Mouse (Mus musculus) CH12.LX (cell line): ENCODE data around the gene Iyd. TPM values are rescaled to one million over a fixed set of nuclear protein-coding genes. Genes with fewer than 3 reads are reported as not detected.

ENCODE experiments used
- DNase-seq: peaks from one replicate; pipeline ENCODE4 v3.0.0-alpha.2; 2013; ENCODE audit errors: extremely low read depth
- H3K27ac ChIP-seq: 2 replicates; pipeline ENCODE4 v1.5.1; 2012; ENCODE audit warnings: low read depth, mild to moderate bottlenecking, control low read depth, moderate library complexity; ENCODE audit not compliant: insufficient read depth
- H3K27me3 ChIP-seq: replicated peaks from 2 replicates; pipeline ENCODE3; 2012; ENCODE audit warnings: inconsistent platforms
- H3K36me3 ChIP-seq, 2 experiments: replicated peaks in 1 of 2; 2 replicates each; pipeline versions ENCODE3 to v1.6.1; 2012; ENCODE audit warnings: inconsistent platforms in 1 of 2, low read length in 1 of 2, mild to moderate bottlenecking in 1 of 2, mixed read lengths in 1 of 2, moderate library complexity in 1 of 2; ENCODE audit not compliant: control insufficient read depth in 1 of 2, insufficient read depth in 1 of 2
- H3K4me1 ChIP-seq, 2 experiments: 2 replicates each; pipeline ENCODE4 v1.6.1; 2012; ENCODE audit warnings: inconsistent platforms in 1 of 2, moderate library complexity in 1 of 2; ENCODE audit not compliant: insufficient read depth in 2 of 2, control insufficient read depth in 1 of 2
- H3K4me2 ChIP-seq: 2 replicates; pipeline ENCODE4 v1.6.1; 2012; ENCODE audit warnings: low read depth, mild to moderate bottlenecking, control low read depth; ENCODE audit not compliant: poor library complexity, insufficient read depth, severe bottlenecking
- H3K4me3 ChIP-seq, 3 experiments: fragments of 150-350 bp in 1 of 3; sonication (generic) in 1 of 3; replicated peaks in 1 of 3; 2 replicates each; pipeline versions ENCODE3 to v1.5.1; 2011 to 2012; ENCODE audit warnings: low read depth in 2 of 3, low read length in 2 of 3, mild to moderate bottlenecking in 2 of 3, moderate library complexity in 2 of 3, control low read depth in 1 of 3, improper control_type of control experiment in 1 of 3, inconsistent platforms in 1 of 3, mixed read lengths in 1 of 3; ENCODE audit not compliant: poor library complexity in 1 of 3
- H3K79me2 ChIP-seq: replicated peaks from 2 replicates; pipeline ENCODE4 v1.6.1; 2012; ENCODE audit warnings: mild to moderate bottlenecking, moderate library complexity; ENCODE audit not compliant: control insufficient read depth, poor library complexity, insufficient read depth, severe bottlenecking; ENCODE audit errors: extremely low read depth
- H3K9ac ChIP-seq: 2 replicates; pipeline ENCODE4 v1.6.1; 2012; ENCODE audit warnings: low read depth, mild to moderate bottlenecking, control low read depth, moderate library complexity; ENCODE audit not compliant: insufficient read depth
- H3K9me3 ChIP-seq: replicated peaks from 2 replicates; pipeline ENCODE3; 2012; ENCODE audit warnings: low read length, inconsistent platforms, mixed read lengths
- BHLHE40 ChIP-seq: IDR thresholded peaks from 2 replicates; pipeline ENCODE4 v1.6.1; 2011; ENCODE audit warnings: mild to moderate bottlenecking, low read depth, low read length, improper control_type of control experiment
- CHD1 ChIP-seq: IDR thresholded peaks from 2 replicates; pipeline ENCODE4 v1.6.1; 2012; ENCODE audit warnings: low read depth, low read length, improper control_type of control experiment, inconsistent platforms
- CHD2 ChIP-seq: IDR thresholded peaks from 2 replicates; pipeline ENCODE4 v1.6.1; 2011; ENCODE audit warnings: low read length, improper control_type of control experiment
- CTCF ChIP-seq, 2 experiments: IDR thresholded peaks in 1 of 2; conservative IDR thresholded peaks in 1 of 2; 2 replicates each; pipeline ENCODE4 v1.5.1; 2011 to 2012; ENCODE audit warnings: low read depth in 2 of 2, low read length in 2 of 2, improper control_type of control experiment in 1 of 2, inconsistent platforms in 1 of 2, mild to moderate bottlenecking in 1 of 2, moderate library complexity in 1 of 2
- E2F4 ChIP-seq: IDR thresholded peaks from 2 replicates; pipeline ENCODE4 v1.6.1; 2011; ENCODE audit warnings: low read depth, low read length, improper control_type of control experiment; ENCODE audit not compliant: insufficient replicate concordance
- ELF1 ChIP-seq: IDR thresholded peaks from 2 replicates; pipeline ENCODE4 v1.6.1; 2014; ENCODE audit warnings: low read depth, mild to moderate bottlenecking, inconsistent platforms, low read length, improper control_type of control experiment
- EP300 ChIP-seq: IDR thresholded peaks from 2 replicates; pipeline ENCODE4 v1.6.1; 2011; ENCODE audit warnings: low read length, improper control_type of control experiment
- IRF4 ChIP-seq: IDR thresholded peaks from 2 replicates; pipeline ENCODE4 v1.6.1; 2014; ENCODE audit warnings: low read depth, mild to moderate bottlenecking, inconsistent platforms, low read length, improper control_type of control experiment
- JUN ChIP-seq: IDR thresholded peaks from 2 replicates; pipeline ENCODE4 v1.6.1; 2011; ENCODE audit warnings: low read depth, mild to moderate bottlenecking, low read length, improper control_type of control experiment, moderate library complexity; ENCODE audit not compliant: insufficient read depth
- KAT2A ChIP-seq: IDR thresholded peaks from 2 replicates; pipeline ENCODE4 v1.6.1; 2012; ENCODE audit warnings: low read length, improper control_type of control experiment, inconsistent platforms; ENCODE audit not compliant: insufficient replicate concordance
- MAFK ChIP-seq: IDR thresholded peaks from 2 replicates; pipeline ENCODE4 v1.6.1; 2011; ENCODE audit warnings: low read length, improper control_type of control experiment; ENCODE audit not compliant: insufficient replicate concordance
- MEF2A ChIP-seq: IDR thresholded peaks from 2 replicates; pipeline ENCODE4 v1.6.1; 2014; ENCODE audit warnings: low read depth, mild to moderate bottlenecking, inconsistent platforms, low read length, improper control_type of control experiment, borderline replicate concordance
- MYC ChIP-seq: IDR thresholded peaks from 2 replicates; pipeline ENCODE4 v1.6.1; 2011; ENCODE audit warnings: low read depth, mild to moderate bottlenecking, improper control_type of control experiment, low read length
- NELFE ChIP-seq: IDR thresholded peaks from 2 replicates; pipeline ENCODE4 v1.6.1; 2011; ENCODE audit warnings: low read depth, low read length, improper control_type of control experiment
- POLR2AphosphoS2 ChIP-seq: IDR thresholded peaks from 2 replicates; pipeline ENCODE4 v1.6.1; 2011; ENCODE audit warnings: low read depth, low read length, improper control_type of control experiment
- RAD21 ChIP-seq: IDR thresholded peaks from 2 replicates; pipeline ENCODE4 v1.6.1; 2011; ENCODE audit warnings: low read depth, mild to moderate bottlenecking, low read length, improper control_type of control experiment, moderate library complexity
- RCOR1 ChIP-seq: conservative IDR thresholded peaks from 2 replicates; pipeline ENCODE4 v1.6.1; 2012; ENCODE audit warnings: low read depth, mild to moderate bottlenecking, inconsistent platforms, low read length, improper control_type of control experiment
- TBP ChIP-seq: conservative IDR thresholded peaks from 2 replicates; pipeline ENCODE4 v1.6.1; 2011; ENCODE audit warnings: low read depth, low read length, improper control_type of control experiment
- UBTF ChIP-seq: IDR thresholded peaks from 2 replicates; pipeline ENCODE4 v1.6.1; 2012; ENCODE audit warnings: low read depth, mild to moderate bottlenecking, inconsistent platforms, low read length, improper control_type of control experiment, moderate library complexity
- USF1 ChIP-seq: IDR thresholded peaks from 2 replicates; pipeline ENCODE4 v1.6.1; 2014; ENCODE audit warnings: low read depth, mild to moderate bottlenecking, inconsistent platforms, low read length, improper control_type of control experiment
- ZKSCAN1 ChIP-seq: IDR thresholded peaks from 2 replicates; pipeline ENCODE4 v1.6.1; 2012; ENCODE audit warnings: low read depth, inconsistent platforms, low read length, improper control_type of control experiment, borderline replicate concordance
- ZMIZ1 ChIP-seq: IDR thresholded peaks from 2 replicates; pipeline ENCODE4 v1.6.1; 2012; ENCODE audit warnings: low read depth, mild to moderate bottlenecking, inconsistent platforms, low read length, improper control_type of control experiment
- dilution Hi-C: fragments of 300-500 bp; cut with MboI; formaldehyde crosslinking; loops from 2 replicates; pipeline ENCODE4 v1.14.3; 2020; ENCODE audit warnings: low sequenced_read_pairs; ENCODE audit not compliant: extremely low pct_unique_long_range_greater_than_20kb, extremely low pct_ligation_motif_present
- in situ Hi-C: fragments of 300-500 bp; cut with MboI; formaldehyde crosslinking; loops from 3 replicates; pipeline ENCODE4 v1.14.3; 2019; ENCODE audit warnings: low sequenced_read_pairs, low pct_ligation_motif_present, low pct_unique_long_range_greater_than_20kb, mixed read lengths
- polyA plus RNA-seq: library from polyadenylated mRNA; unstranded; fragments of >175 nt; gene quantifications from 2 replicates; pipeline ENCODE4 v1.2.1, GENCODE M21; 2012; ENCODE audit warnings: low read depth; ENCODE audit not compliant: insufficient read length
- total RNA-seq, 2 experiments: library from RNA; depleted of rRNA; stranded (reverse); fragments of 300-350 nt in 1 of 2; fragments of >200 nt in 1 of 2; gene quantifications; 2 replicates each; pipeline ENCODE4 v1.2.3; 2012 to 2014

The Iyd gene
- total and polyA plus RNA-seq, 3 experiments, result not detected

GRCm38 (mm10) chr10:3556538-3556937 is 16.5 kb downstream of the Iyd start:
- no peak overlapping the region for H3K4me3 ChIP-seq
- no peak overlapping the region for H3K4me2 ChIP-seq
- in situ Hi-C loops, result no loop called here
- H3K36me3 ChIP-seq, result no peaks in the 10 kb centered on the region
- dilution Hi-C loops, result no loop called here
- H3K9ac ChIP-seq, result no peak overlapping the region
- H3K79me2 ChIP-seq, result no peaks in the 10 kb centered on the region
- no peaks in the 10 kb centered on the region for H3K9me3 ChIP-seq
- DNase-seq, result no peak
- H3K27ac ChIP-seq, result no peak overlapping the region
- no peak for TF ChIP-seq NELFE
- no peak for TF ChIP-seq ELF1
- TF ChIP-seq RCOR1, result no peak
- TF ChIP-seq MYC, result no peak
- TF ChIP-seq CTCF (conservative IDR thresholded peaks at IDR 0.05 in 1 of 2, IDR thresholded peaks at IDR 0.05 in 1 of 2; ENCODE audit: low read depth in 2 of 2, low read length in 2 of 2), result no peak
- no peak for TF ChIP-seq KAT2A
- TF ChIP-seq CHD2, result no peak
- TF ChIP-seq TBP, result no peak
- TF ChIP-seq IRF4, result no peak
- TF ChIP-seq EP300, result no peak
- TF ChIP-seq USF1, result no peak
- no peaks in the 10 kb centered on the region for H3K27me3 ChIP-seq
- no peaks in the 10 kb centered on the region for H3K4me1 ChIP-seq

GRCm38 (mm10) chr10:3559136-3559535 is 19.1 kb downstream of the Iyd start:
- Histone ChIP-seq H3K36me3 (no peaks in the 10 kb centered on the region), H3K9me3 (no peaks in the 10 kb centered on the region), H3K4me2 (no peak overlapping the region), H3K9ac (no peak overlapping the region), H3K27me3 (no peaks in the 10 kb centered on the region), H3K4me3 (no peak overlapping the region), H3K27ac (no peak overlapping the region), H3K79me2 (no peaks in the 10 kb centered on the region), H3K4me1 (no peaks in the 10 kb centered on the region)
- in situ Hi-C loops (no loop called here), dilution Hi-C loops (no loop called here)
- TF ChIP-seq MEF2A, result no peak
- TF ChIP-seq RAD21, result no peak
- no peak for TF ChIP-seq CHD1
- no peak for TF ChIP-seq ZKSCAN1
- TF ChIP-seq KAT2A, result no peak
- no peak for TF ChIP-seq USF1
- no peak for TF ChIP-seq JUN
- no peak for TF ChIP-seq MYC
- no peak for TF ChIP-seq E2F4
- no peak for TF ChIP-seq ELF1
- no peak for TF ChIP-seq MAFK
- no peak for TF ChIP-seq ZMIZ1
- TF ChIP-seq TBP, result no peak
- TF ChIP-seq UBTF, result no peak
- no peak for TF ChIP-seq BHLHE40
- TF ChIP-seq CHD2, result no peak
- no peak for TF ChIP-seq POLR2AphosphoS2
- DNase-seq, result no peak
